Mouse (Mus musculus) limb, embryonic 14.5 days (tissue): ENCODE measurements around the gene Tifa. TPM values are rescaled to one million over a fixed set of nuclear protein-coding genes. Genes with fewer than 3 reads are reported as not detected.

Experiments
- ATAC-seq: fragments of 200-750 bp; cut with Nextera tagmentation; 2 replicates; pipeline ENCODE4 v1.8.0; 2017; ENCODE audit warnings: low read depth, moderate number of reproducible peaks, moderate TSS enrichment; ENCODE audit not compliant: low FRiP score
- DNase-seq: peaks from one replicate; pipeline ENCODE4 v3.0.0-alpha.2; 2015; ENCODE audit warnings: low spot score
- H3K27ac ChIP-seq: fragments of 300-500 bp; sonication (generic); replicated peaks from 2 replicates; pipeline ENCODE4 v1.5.1; 2014; ENCODE audit warnings: low read depth, mild to moderate bottlenecking, low read length, moderate library complexity, mixed read lengths
- H3K27me3 ChIP-seq: fragments of 300-500 bp; sonication (generic); 2 replicates; pipeline ENCODE4 v1.6.1; 2014; ENCODE audit warnings: low read length, mixed read lengths; ENCODE audit not compliant: control insufficient read depth, insufficient read depth
- H3K36me3 ChIP-seq: fragments of 300-500 bp; sonication (generic); 2 replicates; pipeline ENCODE4 v1.6.1; 2014; ENCODE audit warnings: mild to moderate bottlenecking, low read length, moderate library complexity, mixed read lengths; ENCODE audit not compliant: control insufficient read depth, insufficient read depth
- H3K4me1 ChIP-seq: fragments of 300-500 bp; sonication (generic); 2 replicates; pipeline ENCODE4 v1.6.1; 2014; ENCODE audit warnings: antibody characterized with exemption, low read length, mixed read lengths; ENCODE audit not compliant: control insufficient read depth, insufficient read depth
- H3K4me2 ChIP-seq: fragments of 300-500 bp; sonication (generic); replicated peaks from 2 replicates; pipeline ENCODE4 v1.6.1; 2014; ENCODE audit warnings: low read depth, mild to moderate bottlenecking, low read length, moderate library complexity; ENCODE audit not compliant: severe bottlenecking
- H3K4me3 ChIP-seq: fragments of 300-500 bp; sonication (generic); replicated peaks from 2 replicates; pipeline ENCODE4 v1.5.1; 2014; ENCODE audit warnings: low read length
- H3K9ac ChIP-seq: fragments of 300-500 bp; sonication (generic); 2 replicates; pipeline ENCODE4 v1.6.1; 2014; ENCODE audit warnings: mild to moderate bottlenecking, low read depth, low read length, moderate library complexity; ENCODE audit not compliant: severe bottlenecking
- H3K9me3 ChIP-seq: fragments of 300-500 bp; sonication (generic); 2 replicates; pipeline ENCODE4 v1.6.1; 2016; ENCODE audit warnings: low read length; ENCODE audit not compliant: control insufficient read depth
- POLR2A ChIP-seq: fragments of 200-500 bp; IDR thresholded peaks from 2 replicates; pipeline ENCODE4 v1.8.0; 2012; ENCODE audit warnings: inconsistent platforms, mild to moderate bottlenecking, moderate library complexity, borderline replicate concordance; ENCODE audit not compliant: insufficient read depth, insufficient read length; ENCODE audit errors: extremely low read depth
- WGBS: fragments of 180-500 bp; shearing (Covaris S2); extraction: QIAGEN DNeasy Blood & Tissue Kit; methylation state at CpG from one replicate; pipeline ENCODE4 v1.1.7; 2014; 5-methylcytosine and 5-hydroxymethylcytosine counted together
- polyA plus RNA-seq, 2 experiments: library from polyadenylated mRNA; depleted of rRNA in 1 of 2; stranded (reverse) in 1 of 2; unstranded in 1 of 2; fragments of >200 nt; fragmentation: Nextera tagmentation in 1 of 2; extraction: Ambion mirVana in 1 of 2; gene quantifications; 2 replicates each; pipeline versions ENCODE4 v1.2.1 to v1.2.3; 2012 to 2014

The Tifa gene
- polyA plus RNA-seq, 2 experiments: 2.2 to 3.8 TPM

- ATAC-seq: no peak
- Histone ChIP-seq H3K9ac (no peak overlapping the region), H3K4me1 (peaks cover 12% of the 10 kb centered on the region; the same call in 1 of the 2 replicates), H3K36me3 (peaks cover 12% of the 10 kb centered on the region; the same call in 1 of the 2 replicates), H3K9me3 (no peaks in the 10 kb centered on the region), H3K4me3 (no peak overlapping the region), H3K27ac (no peak overlapping the region), H3K4me2 (no peak overlapping the region), H3K27me3 (no peaks in the 10 kb centered on the region)
- no peak for DNase-seq
- WGBS: 76% methylated on average over 17 of the region's 17 CpGs
- TF ChIP-seq POLR2A: no peak
Observed at GRCm38 (mm10) chr3:127823886-127824863, 34.6 kb downstream of the Tifa start.

- TF ChIP-seq POLR2A: no peak
Observed at GRCm38 (mm10) chr3:127826503-127826902, 36.9 kb downstream of the Tifa start.

GRCm38 (mm10) chr3:127827123-127827522 is 37.5 kb downstream of the Tifa start:
- no peak for DNase-seq
- no peaks in the 10 kb centered on the region for H3K27me3 ChIP-seq
- H3K9ac ChIP-seq: no peak overlapping the region
- H3K4me2 ChIP-seq: no peak overlapping the region
- 50% methylated on average over 7 of the region's 7 CpGs for WGBS
- TF ChIP-seq POLR2A: no peak
- no peak overlapping the region for H3K4me3 ChIP-seq
- peaks cover under 1% of the 10 kb centered on the region; the same call in 1 of the 2 replicates for H3K36me3 ChIP-seq
- H3K27ac ChIP-seq: no peak overlapping the region
- ATAC-seq: no peak
- no peaks in the 10 kb centered on the region for H3K9me3 ChIP-seq
- H3K4me1 ChIP-seq: peaks cover 10% of the 10 kb centered on the region; the same call in 1 of the 2 replicates

More at GRCm38 (mm10) chr3:127826503-127826902, 36.9 kb downstream of the Tifa start:
- Histone ChIP-seq H3K4me1 (peaks cover 10% of the 10 kb centered on the region; the same call in 1 of the 2 replicates), H3K9me3 (no peaks in the 10 kb centered on the region), H3K27ac (no peak overlapping the region), H3K27me3 (no peaks in the 10 kb centered on the region), H3K4me3 (no peak overlapping the region), H3K9ac (no peak overlapping the region), H3K4me2 (no peak overlapping the region), H3K36me3 (peaks cover 5% of the 10 kb centered on the region; the same call in 1 of the 2 replicates)
- ATAC-seq (no peak), DNase-seq (no peak)
- WGBS: 75% methylated on average over 7 of the region's 7 CpGs

- 74% methylated on average over 10 of the region's 10 CpGs for WGBS
- no peak for TF ChIP-seq POLR2A
- H3K36me3 ChIP-seq: no peaks in the 10 kb centered on the region; the same call in 1 of the 2 replicates
Observed at GRCm38 (mm10) chr3:127830183-127830582, 40.6 kb downstream of the Tifa start.

GRCm38 (mm10) chr3:127831079-127831478 is 41.5 kb downstream of the Tifa start:
- Histone ChIP-seq H3K9me3 (no peaks in the 10 kb centered on the region), H3K4me3 (no peak overlapping the region), H3K36me3 (no peaks in the 10 kb centered on the region; the same call in 1 of the 2 replicates), H3K27ac (no peak overlapping the region), H3K9ac (no peak overlapping the region), H3K4me2 (no peak overlapping the region), H3K4me1 (peaks cover 10% of the 10 kb centered on the region), H3K27me3 (no peaks in the 10 kb centered on the region)
- ATAC-seq (no peak), DNase-seq (no peak)
- no peak for TF ChIP-seq POLR2A
- WGBS: 80% methylated on average over 6 of the region's 6 CpGs

More at GRCm38 (mm10) chr3:127830183-127830582, 40.6 kb downstream of the Tifa start:
- H3K4me3 ChIP-seq: no peak overlapping the region
- ATAC-seq (no peak), DNase-seq (no peak)
- no peak overlapping the region for H3K9ac ChIP-seq
- H3K4me1 ChIP-seq: peaks cover 5% of the 10 kb centered on the region; the same call in 1 of the 2 replicates
- no peak overlapping the region for H3K4me2 ChIP-seq
- no peaks in the 10 kb centered on the region for H3K9me3 ChIP-seq
- no peak overlapping the region for H3K27ac ChIP-seq
- H3K27me3 ChIP-seq: no peaks in the 10 kb centered on the region
